Mouse (Mus musculus): Measurements from ENCODE around the gene Ap1g1.

Gene Ap1g1

GRCm38 (mm10) chr8:109780548-109780947 lies 2.2 kb downstream of the Ap1g1 start:
- DNase-seq (ENCODE audit: extremely low read depth, low read depth), result no peak

GRCm38 (mm10) chr8:109790938-109791337 lies 12.6 kb downstream of the Ap1g1 start:
- no peak for DNase-seq (ENCODE audit: extremely low read depth, low read depth)

GRCm38 (mm10) chr8:109795166-109795565 lies 16.8 kb downstream of the Ap1g1 start:
- no peak for DNase-seq (ENCODE audit: extremely low read depth, low read depth)

GRCm38 (mm10) chr8:109798721-109799120 lies 20.4 kb downstream of the Ap1g1 start:
- no peak for DNase-seq (ENCODE audit: extremely low read depth, low read depth)

GRCm38 (mm10) chr8:109799245-109799644 lies 20.9 kb downstream of the Ap1g1 start:
- no peak for DNase-seq (ENCODE audit: extremely low read depth, low read depth)

GRCm38 (mm10) chr8:109800325-109800724 lies 22.0 kb downstream of the Ap1g1 start:
- DNase-seq (ENCODE audit: extremely low read depth, low read depth), result no peak

GRCm38 (mm10) chr8:109803211-109803610 lies 24.9 kb downstream of the Ap1g1 start:
- DNase-seq (ENCODE audit: extremely low read depth, low read depth), result no peak

GRCm38 (mm10) chr8:109803801-109804200 lies 25.4 kb downstream of the Ap1g1 start:
- no peak for DNase-seq (ENCODE audit: extremely low read depth, low read depth)

- no peak for DNase-seq (ENCODE audit: extremely low read depth, low read depth)
These were observed 28.2 kb downstream of the Ap1g1 start for GRCm38 (mm10) chr8:109806522-109806921.

- DNase-seq (ENCODE audit: extremely low read depth, low read depth), result no peak
These were observed 29.2 kb downstream of the Ap1g1 start for GRCm38 (mm10) chr8:109807401-109808119.

- no peak for DNase-seq (ENCODE audit: extremely low read depth, low read depth)
These were observed 29.7 kb downstream of the Ap1g1 start for GRCm38 (mm10) chr8:109808120-109808447.

- no peak for DNase-seq (ENCODE audit: extremely low read depth, low read depth)
These were observed 32.1 kb downstream of the Ap1g1 start for GRCm38 (mm10) chr8:109810434-109810833.

GRCm38 (mm10) chr8:109815268-109815667 lies 36.9 kb downstream of the Ap1g1 start:
- DNase-seq (ENCODE audit: extremely low read depth, low read depth), result no peak

- DNase-seq (ENCODE audit: extremely low read depth, low read depth), result no peak
These were observed 39.6 kb downstream of the Ap1g1 start for GRCm38 (mm10) chr8:109817933-109818332.

- DNase-seq (ENCODE audit: extremely low read depth, low read depth), result no peak
These were observed 45.2 kb downstream of the Ap1g1 start for GRCm38 (mm10) chr8:109823561-109823960.

GRCm38 (mm10) chr8:109839822-109840221 lies 61.5 kb downstream of the Ap1g1 start:
- no peak for DNase-seq (ENCODE audit: extremely low read depth, low read depth)

GRCm38 (mm10) chr8:109842468-109842867 lies 64.1 kb downstream of the Ap1g1 start:
- no peak for DNase-seq (ENCODE audit: extremely low read depth, low read depth)

GRCm38 (mm10) chr8:109847866-109848265 lies 69.5 kb downstream of the Ap1g1 start:
- no peak for DNase-seq (ENCODE audit: extremely low read depth, low read depth)

- DNase-seq (ENCODE audit: extremely low read depth, low read depth), result no peak
These were observed 70.6 kb downstream of the Ap1g1 start for GRCm38 (mm10) chr8:109848981-109849380.

- peak; percentile 39 for DNase-seq (ENCODE audit: extremely low read depth, low read depth)
These were observed 75.1 kb downstream of the Ap1g1 start for GRCm38 (mm10) chr8:109853423-109853822.

- no peak for DNase-seq (ENCODE audit: extremely low read depth, low read depth)
These were observed 76.2 kb downstream of the Ap1g1 start for GRCm38 (mm10) chr8:109854522-109854921.

- no peak for DNase-seq (ENCODE audit: extremely low read depth, low read depth)
These were observed 77.1 kb downstream of the Ap1g1 start for GRCm38 (mm10) chr8:109855451-109855850.

- DNase-seq (ENCODE audit: extremely low read depth, low read depth), result no peak
These were observed 85.0 kb downstream of the Ap1g1 start for GRCm38 (mm10) chr8:109863398-109863797.

GRCm38 (mm10) chr8:109864798-109865197 lies 86.4 kb downstream of the Ap1g1 start:
- peak; percentile 26 for DNase-seq (ENCODE audit: extremely low read depth, low read depth)

All from MEL-GATA-1-ER (cell line).